Mouse (Mus musculus): ENCODE measurements around the gene Ubxn1.

GRCm38 (mm10) chr19:8850402-8850901 lies 20.8 kb upstream of the Ubxn1 start, which contains the start of gene Lrrn4cl:
- TF ChIP-seq CTCF (IDR thresholded peaks at IDR 0.05; ENCODE audit: borderline replicate concordance, insufficient read depth, low read depth, low read length): no peak
- TF ChIP-seq POLR2A (IDR thresholded peaks at IDR 0.05; ENCODE audit: borderline replicate concordance, insufficient read depth, low read length): no peak
